Mouse (Mus musculus) stomach, embryonic 14.5 days (tissue): Measurements from ENCODE around the gene Gm8127. TPM values are rescaled to one million over a fixed set of nuclear protein-coding genes. Genes with fewer than 3 reads are reported as not detected.
"Not testable (repeated sequence)": the region's sequence is repeated elsewhere in the genome, so short reads cannot be mapped to it uniquely, and the experiment has no call there.

Experiments
- ATAC-seq: fragments of 200-750 bp; cut with Nextera tagmentation; 2 replicates; pipeline ENCODE4 v1.8.0; 2017; ENCODE audit warnings: low read depth, moderate TSS enrichment; ENCODE audit not compliant: insufficient number of reproducible peaks, insufficient read depth, low FRiP score
- H3K27ac ChIP-seq: fragments of 300-500 bp; sonication (generic); 2 replicates; pipeline ENCODE4 v1.5.1; 2014; ENCODE audit warnings: mild to moderate bottlenecking, low read length, moderate library complexity, mixed read lengths
- H3K27me3 ChIP-seq: fragments of 300-500 bp; sonication (generic); 2 replicates; pipeline ENCODE4 v1.6.1; 2014; ENCODE audit warnings: low read length, control low read depth, mixed read lengths; ENCODE audit not compliant: control insufficient read depth, insufficient read depth
- H3K36me3 ChIP-seq: fragments of 300-500 bp; sonication (generic); 2 replicates; pipeline ENCODE4 v1.6.1; 2014; ENCODE audit warnings: mild to moderate bottlenecking, control low read depth, low read length, moderate library complexity, mixed read lengths; ENCODE audit not compliant: control insufficient read depth, insufficient read depth
- H3K4me1 ChIP-seq: fragments of 300-500 bp; sonication (generic); 2 replicates; pipeline ENCODE4 v1.6.1; 2014; ENCODE audit warnings: low read length, control low read depth, mixed read lengths; ENCODE audit not compliant: control insufficient read depth, insufficient read depth
- H3K4me2 ChIP-seq: fragments of 300-500 bp; sonication (generic); replicated peaks from 2 replicates; pipeline ENCODE4 v1.6.1; 2014; ENCODE audit warnings: low read depth, low read length, control low read depth
- H3K4me3 ChIP-seq: fragments of 300-500 bp; sonication (generic); 2 replicates; pipeline ENCODE4 v1.5.1; 2014; ENCODE audit warnings: low read depth, low read length, control low read depth
- H3K9ac ChIP-seq: fragments of 300-500 bp; sonication (generic); replicated peaks from 2 replicates; pipeline ENCODE4 v1.6.1; 2014; ENCODE audit warnings: low read depth, mild to moderate bottlenecking, control low read depth, low read length, moderate library complexity, mixed read lengths
- H3K9me3 ChIP-seq: fragments of 300-500 bp; sonication (generic); 2 replicates; pipeline ENCODE4 v1.6.1; 2016; ENCODE audit warnings: low read depth, low read length, control low read depth; ENCODE audit not compliant: control insufficient read depth
- WGBS: fragments of 180-500 bp; shearing (Covaris S2); extraction: QIAGEN DNeasy Blood & Tissue Kit; methylation state at CpG from one replicate; pipeline ENCODE4 v1.1.7; 2014; 5-methylcytosine and 5-hydroxymethylcytosine counted together
- polyA plus RNA-seq: library from polyadenylated mRNA; unstranded; fragments of >200 nt; fragmentation: Nextera tagmentation; extraction: Ambion mirVana; gene quantifications from 2 replicates; pipeline ENCODE4 v1.2.1, GENCODE M21; 2014

Gm8127 gene
- polyA plus RNA-seq, 1 experiment from 2014 or later = not detected

DNA sequence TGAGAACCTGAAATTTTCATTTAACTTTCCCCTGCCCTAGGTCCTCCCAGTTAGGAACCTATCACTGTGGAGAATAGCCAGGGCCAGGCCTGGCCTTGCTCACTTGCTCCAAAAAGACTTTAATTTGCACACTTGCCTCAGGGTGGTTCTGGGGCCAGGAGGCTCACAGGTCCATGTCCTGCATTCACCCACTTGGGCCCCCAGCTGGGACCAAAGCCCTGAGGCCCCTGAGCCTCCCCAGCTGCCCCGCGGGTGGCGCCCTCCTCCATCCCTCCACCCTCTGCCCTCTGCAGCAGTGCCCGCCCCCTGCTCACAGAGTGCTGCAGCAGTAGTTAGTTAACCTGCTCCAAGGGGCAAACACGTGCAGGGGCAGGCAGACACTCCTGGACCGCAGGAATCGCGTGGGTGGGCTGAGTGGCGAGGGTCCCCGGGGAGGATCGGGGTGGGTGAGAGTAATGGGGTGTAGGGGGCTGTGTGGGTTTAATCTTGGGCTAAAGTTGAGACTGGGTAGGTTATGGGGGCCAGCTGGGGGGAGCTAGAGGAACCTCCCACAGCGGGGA lies 43.9 kb downstream of the Gm8127 start:
- H3K9ac ChIP-seq, H3K4me3 ChIP-seq, H3K4me2 ChIP-seq, H3K4me1 ChIP-seq, ATAC-seq, H3K9me3 ChIP-seq, H3K36me3 ChIP-seq, H3K27ac ChIP-seq, H3K27me3 ChIP-seq: not testable (repeated sequence)
- 17% methylated on average over 7 of the region's 12 CpGs for WGBS

Other genes with a start within 250 kb of the Gm8127 start
- not detected in 2 replicates for gene Gm8094, start 217.2 kb downstream of the Gm8127 start, polyA plus RNA-seq
- not detected in 2 replicates for gene Gm8104, start 193.2 kb downstream of the Gm8127 start, polyA plus RNA-seq
- not detected in 2 replicates for gene Gm7233, start 114.0 kb downstream of the Gm8127 start, polyA plus RNA-seq
- gene Gm8122, start 58.5 kb downstream of the Gm8127 start, polyA plus RNA-seq = not detected in 2 replicates
- gene Gm8126, start 35.2 kb downstream of the Gm8127 start, polyA plus RNA-seq = not detected in 2 replicates
- not detected in 2 replicates for gene Gm9732, start 18.8 kb downstream of the Gm8127 start, polyA plus RNA-seq
- gene 1700001F09Rik, start 54.0 kb upstream of the Gm8127 start, polyA plus RNA-seq = not detected in 2 replicates
- not detected in 2 replicates for gene Gm8138, start 122.5 kb upstream of the Gm8127 start, polyA plus RNA-seq
- gene Gm5799, start 249.7 kb upstream of the Gm8127 start, polyA plus RNA-seq = 0.29 TPM in 1 of 2 replicates, not detected in the other